Mouse (Mus musculus) layer of hippocampus, adult 2 months (tissue): ENCODE data around the gene Mfap1a. TPM values are rescaled to one million over a fixed set of nuclear protein-coding genes. Genes with fewer than 3 reads are reported as not detected.
A peak's percentile ranks its signal among the peaks of the same experiment; 100 is the strongest.
"Not testable (repeated sequence)": the region's sequence is repeated elsewhere in the genome, so short reads cannot be mapped to it uniquely, and the experiment has no call there.

Experiments
- DNase-seq, 2 experiments: peaks; one replicate each; pipeline ENCODE4 v3.0.0; 2022; ENCODE audit warnings: low spot score in 2 of 2
- H3K27ac ChIP-seq: fragments of 200-600 bp; 2 replicates; pipeline ENCODE4 v1.8.1; 2022
- H3K4me3 ChIP-seq: fragments of 200-600 bp; 2 replicates; pipeline ENCODE4 v1.8.1; 2022; ENCODE audit warnings: mild to moderate bottlenecking
- CTCF ChIP-seq: fragments of 200-600 bp; conservative IDR thresholded peaks from 2 replicates; pipeline ENCODE4 v1.8.1; 2022; ENCODE audit warnings: antibody characterized with exemption, mild to moderate bottlenecking, moderate library complexity
- total RNA-seq, 2 experiments: library from RNA; stranded (reverse); gene quantifications; 2 replicates each; pipeline ENCODE4 v1.2.3; 2021

Mfap1a gene
- total RNA-seq, 2 experiments from 2014 or later, result 31.4 to 34.0 TPM

DNA sequence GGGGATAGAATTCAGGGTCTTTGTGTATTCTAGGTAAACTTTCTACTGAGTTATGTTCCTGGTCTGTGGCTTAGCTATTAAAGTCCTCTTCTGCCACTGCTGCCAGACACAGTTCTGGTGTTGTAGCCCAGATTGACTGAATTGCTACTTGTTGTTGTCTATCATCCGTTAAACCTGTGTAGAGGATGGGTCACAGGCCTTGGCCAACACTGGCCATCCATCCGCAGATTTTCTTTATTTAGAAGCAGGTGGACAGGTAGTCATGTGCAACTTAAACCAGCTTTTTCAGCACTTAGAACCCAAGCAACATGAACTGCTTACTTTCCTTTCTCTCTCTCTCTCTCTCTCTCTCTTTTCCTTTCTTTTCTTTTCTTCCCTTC lies 1.5 kb upstream of the Mfap1a start:
- Histone ChIP-seq H3K4me3 (no peak overlapping the region), H3K27ac (no peak overlapping the region)
- DNase-seq, result no peak
- no peak for TF ChIP-seq CTCF

- DNase-seq, result no peak
- H3K27ac ChIP-seq, result no peak overlapping the region
- H3K4me3 ChIP-seq, result peak overlapping the region; percentile 88
- TF ChIP-seq CTCF, result no peak
Measured at GRCm38 (mm10) chr2:121507173-121507950, 897 bp upstream of the Mfap1a start.

- H3K4me3 ChIP-seq, DNase-seq, H3K27ac ChIP-seq: not testable (repeated sequence)
Measured at GRCm38 (mm10) chr2:121501550-121501949, 4.9 kb downstream of the Mfap1a start.

DNA sequence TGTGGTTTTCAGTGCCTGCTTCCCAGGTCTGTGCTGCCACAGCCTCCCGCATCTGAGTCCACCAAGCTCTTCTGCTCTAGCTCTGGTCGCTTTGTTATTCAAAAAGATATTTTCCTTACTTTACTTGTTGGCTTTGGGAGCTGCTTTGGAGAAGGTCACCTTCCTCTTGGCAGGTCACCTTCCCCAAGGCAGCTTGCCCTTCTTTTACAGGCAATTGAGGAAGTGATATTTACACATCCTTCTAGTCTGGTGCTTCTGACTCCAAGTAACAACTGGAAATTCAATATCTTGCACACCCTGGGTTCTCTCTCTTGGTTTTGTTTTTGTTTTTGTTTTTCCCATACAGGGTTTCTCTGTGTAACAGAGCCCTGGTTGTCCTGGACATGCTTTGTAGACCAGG lies 22.1 kb downstream of the Mfap1a start:
- not testable (repeated sequence) for DNase-seq, H3K4me3 ChIP-seq, H3K27ac ChIP-seq

GRCm38 (mm10) chr2:121483576-121483975 lies 22.9 kb downstream of the Mfap1a start:
- no peak for TF ChIP-seq CTCF
- no peak for DNase-seq
- no peak overlapping the region for H3K27ac ChIP-seq
- no peak overlapping the region for H3K4me3 ChIP-seq

- not testable (repeated sequence) for DNase-seq, H3K4me3 ChIP-seq, H3K27ac ChIP-seq
Measured at GRCm38 (mm10) chr2:121480916-121481315, 25.5 kb downstream of the Mfap1a start.

GRCm38 (mm10) chr2:121480498-121480897 lies 26.0 kb downstream of the Mfap1a start:
- peak; percentile 72 for TF ChIP-seq CTCF
- no peak for DNase-seq
- no peak overlapping the region for H3K4me3 ChIP-seq
- H3K27ac ChIP-seq, result no peak overlapping the region

- no peak for TF ChIP-seq CTCF
- Histone ChIP-seq H3K4me3 (no peak overlapping the region), H3K27ac (no peak overlapping the region)
- DNase-seq, result no peak
Measured at GRCm38 (mm10) chr2:121477491-121478266, 28.8 kb downstream of the Mfap1a start.

- H3K27ac ChIP-seq, H3K4me3 ChIP-seq, DNase-seq: not testable (repeated sequence)
Measured at GRCm38 (mm10) chr2:121475306-121475705, 31.2 kb downstream of the Mfap1a start.

DNA sequence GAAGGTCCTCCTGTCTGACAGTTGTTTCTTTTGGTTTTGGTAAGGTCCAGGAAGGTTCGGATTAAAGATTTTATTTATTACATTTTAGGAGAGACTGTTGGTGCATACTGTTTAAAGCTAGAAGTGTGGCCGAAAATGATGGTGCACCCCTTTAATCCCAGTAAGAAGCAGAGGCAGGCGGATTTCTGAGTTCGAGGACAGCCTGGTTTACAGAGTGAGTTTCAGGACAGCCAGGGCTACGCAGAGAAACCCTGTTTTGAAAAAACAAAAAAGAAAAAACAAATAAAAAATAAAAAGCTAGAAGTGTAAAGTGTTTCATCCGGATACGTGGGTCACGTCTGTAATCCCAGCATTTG lies 32.3 kb downstream of the Mfap1a start:
- Histone ChIP-seq H3K27ac (peak overlapping the region; percentile 80), H3K4me3 (peak overlapping the region; percentile 70)
- DNase-seq, result no peak
- TF ChIP-seq CTCF, result peak; percentile 29; the same call in 1 of the 2 replicates

GRCm38 (mm10) chr2:121473301-121474179 lies 32.9 kb downstream of the Mfap1a start, which contains the start of gene Mfap1b:
Gene Mfap1b (minus strand): TSS chr2:121474067.
- Histone ChIP-seq H3K27ac (peak within 1 kb of the TSS; percentile 80), H3K4me3 (peak within 1 kb of the TSS; percentile 70)
- peak; percentile 79 to 90 for DNase-seq

DNA sequence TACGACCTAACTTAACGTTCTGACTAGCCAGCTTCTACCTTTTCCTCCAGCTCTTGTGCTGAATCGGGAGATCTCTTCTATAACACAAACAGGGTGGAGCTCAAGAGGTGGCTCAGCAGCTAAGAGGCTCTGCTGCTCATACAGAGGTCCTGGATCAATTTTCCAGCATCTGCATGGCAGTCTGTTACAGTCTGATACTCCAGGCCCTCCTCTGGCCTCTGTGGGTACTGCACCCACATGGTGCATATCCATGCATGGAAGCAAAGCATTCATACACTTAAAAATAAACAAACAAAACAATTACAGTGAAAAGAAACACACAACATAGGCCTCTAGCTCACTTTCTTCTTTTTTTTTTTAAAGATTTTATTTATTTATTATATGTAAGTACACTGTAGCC lies 33.7 kb downstream of the Mfap1a start:
- H3K27ac ChIP-seq, DNase-seq: not testable (repeated sequence)
- H3K4me3 ChIP-seq, result peak overlapping the region; percentile 70
- peak; percentile 40; the same call in 1 of the 2 replicates for TF ChIP-seq CTCF

DNA sequence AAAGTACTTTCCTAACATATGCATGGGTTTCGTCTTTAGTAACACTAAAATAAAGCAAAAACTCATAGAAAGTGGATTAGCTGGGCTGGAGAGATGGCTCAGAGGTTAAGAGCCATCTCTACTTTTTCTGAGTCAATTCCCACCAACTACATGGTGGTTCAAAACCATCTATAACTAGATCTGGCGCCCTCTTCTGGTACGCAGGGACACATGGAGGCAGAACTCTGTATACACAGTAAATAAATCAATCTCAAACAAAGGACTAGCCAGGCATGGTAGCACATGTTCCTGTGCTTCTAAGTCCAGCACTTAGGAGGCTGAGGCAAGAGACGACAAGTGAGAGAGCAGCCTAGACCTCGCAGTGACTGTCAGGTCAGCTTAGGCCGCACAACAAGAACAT lies 37.5 kb downstream of the Mfap1a start:
- H3K27ac ChIP-seq, DNase-seq: not testable (repeated sequence)

More for the DNA sequence above, 37.5 kb downstream of the Mfap1a start:
- H3K4me3 ChIP-seq, result not testable (repeated sequence)
